Comparison of ENCODE assay signal across 8 mouse cellular contexts in genomic region chr1:151500531-151501361, GRCm38 (mm10). TPM values are rescaled to one million over a fixed set of nuclear protein-coding genes. Genes with fewer than 3 reads are reported as not detected.
A peak's percentile ranks its signal among the peaks of the same experiment; 100 is the strongest.
DNase-seq lines count a peak whose midpoint lies in the region; ATAC-seq and TF ChIP-seq lines count a peak whose summit lies in the region.

Gene Rnf2, minus strand, starts transcription at chr1:151500955.

- TF ChIP-seq EP300 in ES-Bruce4 (IDR thresholded peaks at IDR 0.05; ENCODE audit: insufficient read depth, low read depth, low read length) = no peak

- H3K27ac ChIP-seq in ES-Bruce4 (ENCODE audit: insufficient read depth, low read length) = peak within 1 kb of the TSS; percentile 27
- peak within 1 kb of the TSS; percentile 97 for H3K27ac ChIP-seq in forebrain, embryonic 14.5 days (ENCODE audit: low read depth, low read length)
- H3K27ac ChIP-seq in neural tube, embryonic 15.5 days (replicated peaks) = peak within 1 kb of the TSS; percentile 95

- H3K4me1 ChIP-seq in ES-Bruce4 (ENCODE audit: control insufficient read depth, insufficient read depth, low read length) = peaks cover 2% of the 10 kb centered on the region
- peaks cover 13% of the 10 kb centered on the region for H3K4me1 ChIP-seq in forebrain, embryonic 14.5 days (ENCODE audit: control insufficient read depth, insufficient read depth, low read length)
- H3K4me1 ChIP-seq in neural tube, embryonic 15.5 days = peaks cover 21% of the 10 kb centered on the region

- WGBS in forebrain, embryonic 14.5 days = under 1% methylated on average over 73 of the region's 90 CpGs
- under 1% methylated on average over 82 of the region's 90 CpGs for WGBS in neural tube, embryonic 15.5 days

- DNase-seq in forebrain, embryonic 14.5 days (ENCODE audit: low spot score) = peak; percentile 97
- DNase-seq in heart, postnatal 14 days = peak; percentile 97
- DNase-seq in layer of hippocampus, adult 11-12 months (ENCODE audit: low spot score) = peak; percentile 82
- DNase-seq in lung, adult 18-20 months = peak; percentile 91 to 93
- DNase-seq in testis, postnatal 14 days (ENCODE audit: low spot score) = peak; percentile 93

- H3K4me2 ChIP-seq in forebrain, embryonic 14.5 days (ENCODE audit: low read length) = peak within 1 kb of the TSS; percentile 58
- H3K4me2 ChIP-seq in neural tube, embryonic 15.5 days = peak within 1 kb of the TSS; percentile 69

- peak within 1 kb of the TSS; percentile 89 for H3K9ac ChIP-seq in ES-Bruce4 (ENCODE audit: low read depth, poor library complexity, severe bottlenecking)
- peak within 1 kb of the TSS; percentile 96 for H3K9ac ChIP-seq in forebrain, embryonic 14.5 days (ENCODE audit: low read length)
- peak within 1 kb of the TSS; percentile 97 for H3K9ac ChIP-seq in neural tube, embryonic 15.5 days (replicated peaks)

- H3K36me3 ChIP-seq in ES-Bruce4 (ENCODE audit: control insufficient read depth, insufficient read depth, low read length, poor library complexity, severe bottlenecking) = no peaks in the 10 kb centered on the region
- H3K36me3 ChIP-seq in forebrain, embryonic 14.5 days (ENCODE audit: control insufficient read depth, insufficient read depth, low read length) = no peaks in the 10 kb centered on the region
- no peaks in the 10 kb centered on the region for H3K36me3 ChIP-seq in neural tube, embryonic 15.5 days

- no peaks in the 10 kb centered on the region for H3K27me3 ChIP-seq in ES-Bruce4 (ENCODE audit: control insufficient read depth, insufficient read depth, low read length, poor library complexity, severe bottlenecking)
- H3K27me3 ChIP-seq in forebrain, embryonic 14.5 days (replicated peaks; ENCODE audit: control insufficient read depth, insufficient read depth, low read length) = no peaks in the 10 kb centered on the region
- H3K27me3 ChIP-seq in neural tube, embryonic 15.5 days (replicated peaks) = no peaks in the 10 kb centered on the region

- TF ChIP-seq CTCF in ES-Bruce4 (IDR thresholded peaks at IDR 0.05; ENCODE audit: low read depth, low read length) = no peak

- no peaks in the 10 kb centered on the region for H3K9me3 ChIP-seq in ES-Bruce4 (replicated peaks; ENCODE audit: control insufficient read depth, insufficient read depth, low read length, poor library complexity, severe bottlenecking)
- H3K9me3 ChIP-seq in forebrain, embryonic 14.5 days (replicated peaks; ENCODE audit: control insufficient read depth, low read length) = no peaks in the 10 kb centered on the region
- H3K9me3 ChIP-seq in neural tube, embryonic 15.5 days (replicated peaks) = no peaks in the 10 kb centered on the region

- H3K4me3 ChIP-seq in ES-Bruce4 (ENCODE audit: low read depth, low read length) = peak within 1 kb of the TSS; percentile 92
- H3K4me3 ChIP-seq in forebrain, embryonic 14.5 days (ENCODE audit: low read depth, low read length) = peak within 1 kb of the TSS; percentile 92
- peak within 1 kb of the TSS; percentile 81 for H3K4me3 ChIP-seq in neural tube, embryonic 15.5 days (replicated peaks)

- intact Hi-C loops in heart, postnatal 14 days (cut with DNase I) = no loop called here

- TF ChIP-seq POLR2A in ES-Bruce4 (IDR thresholded peaks at IDR 0.05; ENCODE audit: insufficient read depth, low read length) = no peak

- ATAC-seq in cerebellum, adult (ENCODE audit: insufficient number of reproducible peaks, low FRiP score, low TSS enrichment) = peak; percentile 91
- ATAC-seq in forebrain, embryonic 14.5 days = peak; percentile 97
- peak; percentile 97 for ATAC-seq in neural tube, embryonic 15.5 days (ENCODE audit: low FRiP score)

RNA-seq across cellular contexts. Expression of gene Rnf2, which starts in this region (rescaled TPM):
- polyA plus RNA-seq in ES-Bruce4 (2011; ENCODE audit: insufficient read depth, insufficient read length, low read depth, missing spikeins) = 135 and 140 TPM in 2 replicates
- 143 and 144 TPM in 2 replicates for polyA plus RNA-seq in forebrain, embryonic 14.5 days (2014; fragmentation: Nextera tagmentation; extraction: Ambion mirVana)
- 10 to 100 TPM; 17.0 to 19.8 TPM for total RNA-seq in heart, postnatal 14 days (2021)
- 91.4 and 93.0 TPM in 2 replicates for polyA plus RNA-seq in neural tube, embryonic 15.5 days (2015; fragmentation: Nextera tagmentation; extraction: Ambion mirVana)

Comparison
In these comparisons a context has a peak if more than half of its experiments do, and no peak if none do; other contexts are left out.
1. Peak in every context shown above with its lines: DNase-seq, ATAC-seq, H3K4me3 ChIP-seq and H3K27ac ChIP-seq.
2. H3K27ac ChIP-seq: peak in every context shown above with its lines; median percentile 97 in forebrain, embryonic 14.5 days; 95 in neural tube, embryonic 15.5 days; 27 in ES-Bruce4.